Mouse (Mus musculus): ENCODE data around the gene Exo1.

The Exo1 gene

GRCm38 (mm10) chr1:175950851-175951250, 70.5 kb downstream of the Exo1 start:
- no peak for DNase-seq (ENCODE audit: low spot score in 2 of 2)

DNA sequence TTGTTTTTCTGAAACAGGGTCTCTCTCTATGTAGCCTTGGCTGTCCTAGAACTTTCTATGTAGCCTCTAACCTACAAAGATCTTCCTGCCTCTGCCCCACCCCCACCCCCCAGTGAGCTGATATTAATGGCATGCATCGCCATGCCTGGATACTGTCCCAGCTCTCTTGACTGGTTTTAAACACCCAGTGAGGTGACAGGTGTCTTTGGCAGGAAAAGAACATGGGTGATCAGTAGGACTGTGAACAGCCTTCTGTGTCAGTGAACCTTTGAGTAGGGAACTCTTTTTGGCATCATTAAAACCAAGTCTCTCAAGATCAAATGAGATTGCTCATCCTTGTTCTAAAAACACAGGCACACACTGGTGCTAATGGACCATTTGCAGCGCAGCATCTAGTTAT, 81.4 kb downstream of the Exo1 start:
- no peak for DNase-seq (ENCODE audit: low spot score in 2 of 2)
